ENCODE assay signal across 10 mouse cellular contexts in genomic region chr4:135257881-135258476, GRCm38 (mm10). TPM values are rescaled to one million over a fixed set of nuclear protein-coding genes. Genes with fewer than 3 reads are reported as not detected.
DNase-seq lines count a peak whose midpoint lies in the region; ATAC-seq and TF ChIP-seq lines count a peak whose summit lies in the region.
"Had no signal": no experiment of that assay in that cellular context is flagged by ENCODE, and none has a peak within 500 bp of the region (broad histone marks: within the 10 kb centered on the region; RNA-seq: fewer than 3 reads in every experiment).

No protein-coding gene starts in this region.

- 83% methylated on average over 9 of the region's 9 CpGs for WGBS in embryonic facial prominence, embryonic 11.5 days
- WGBS in embryonic facial prominence, embryonic 10.5 days, result 72% methylated on average over 9 of the region's 9 CpGs
- 46% methylated on average over 9 of the region's 9 CpGs for WGBS in lung, embryonic 14.5 days
- 44% methylated on average over 9 of the region's 9 CpGs for WGBS in intestine, embryonic 16.5 days
- 44% methylated on average over 9 of the region's 9 CpGs for WGBS in stomach, embryonic 15.5 days

- H3K4me2 ChIP-seq in embryonic facial prominence, embryonic 11.5 days (ENCODE audit: low read depth, low read length), result no peak overlapping the region
- H3K4me2 ChIP-seq in lung, embryonic 14.5 days, result no peak overlapping the region
- no peak overlapping the region for H3K4me2 ChIP-seq in intestine, embryonic 16.5 days (ENCODE audit: low read depth, low read length)
- no peak overlapping the region for H3K4me2 ChIP-seq in stomach, embryonic 15.5 days

- no peak overlapping the region for H3K27ac ChIP-seq in embryonic facial prominence, embryonic 11.5 days (replicated peaks; ENCODE audit: low read depth, low read length)
- H3K27ac ChIP-seq in embryonic facial prominence, embryonic 10.5 days (replicated peaks), result no peak overlapping the region
- peak overlapping the region; percentile 71 for H3K27ac ChIP-seq in lung, embryonic 14.5 days (ENCODE audit: low read depth)
- peak overlapping the region; percentile 76 for H3K27ac ChIP-seq in intestine, embryonic 16.5 days (ENCODE audit: low read length)
- H3K27ac ChIP-seq in stomach, embryonic 15.5 days, result peak overlapping the region; percentile 86

- no peak for ATAC-seq in embryonic facial prominence, embryonic 11.5 days (replicated peaks; ENCODE audit: insufficient number of reproducible peaks, low FRiP score, low TSS enrichment, low read depth)
- ATAC-seq in lung, embryonic 14.5 days (ENCODE audit: insufficient read depth), result no peak
- ATAC-seq in intestine, embryonic 16.5 days, result no peak
- no peak for ATAC-seq in stomach, embryonic 15.5 days (ENCODE audit: insufficient read depth, low FRiP score, low read depth)
- no peak for ATAC-seq in granulocyte monocyte progenitor cell, adult 5-6 weeks (replicated peaks; ENCODE audit: poor library complexity, severe bottlenecking)

- DNase-seq in embryonic facial prominence, embryonic 11.5 days (ENCODE audit: low spot score), result no peak
- no peak for DNase-seq in embryonic facial prominence, embryonic 10.5 days (ENCODE audit: low spot score)
- no peak for DNase-seq in lung, embryonic 14.5 days
- no peak for DNase-seq in lung, postnatal 4 days
- DNase-seq in right cerebral cortex, postnatal 4 days, result no peak
- DNase-seq: cerebellum, adult 18-20 months; gastrocnemius, postnatal 25 days had no signal

- no peak for TF ChIP-seq CTCF in lung, embryonic 14.5 days (IDR thresholded peaks at IDR 0.05; ENCODE audit: low read depth)

- H3K27me3 ChIP-seq in embryonic facial prominence, embryonic 11.5 days (ENCODE audit: control insufficient read depth, insufficient read depth, low read length), result no peaks in the 10 kb centered on the region
- no peaks in the 10 kb centered on the region for H3K27me3 ChIP-seq in embryonic facial prominence, embryonic 10.5 days (replicated peaks; ENCODE audit: low read depth, poor library complexity, severe bottlenecking)
- H3K27me3 ChIP-seq in lung, embryonic 14.5 days (ENCODE audit: insufficient read depth, low read length), result no peaks in the 10 kb centered on the region
- no peaks in the 10 kb centered on the region for H3K27me3 ChIP-seq in intestine, embryonic 16.5 days (replicated peaks; ENCODE audit: control insufficient read depth, insufficient read depth, low read length)
- H3K27me3 ChIP-seq in stomach, embryonic 15.5 days (replicated peaks), result no peaks in the 10 kb centered on the region

- no peak overlapping the region for H3K4me3 ChIP-seq in embryonic facial prominence, embryonic 11.5 days (ENCODE audit: low read depth, low read length)
- H3K4me3 ChIP-seq in embryonic facial prominence, embryonic 10.5 days, result no peak overlapping the region
- no peak overlapping the region for H3K4me3 ChIP-seq in lung, embryonic 14.5 days (ENCODE audit: low read depth, low read length)
- no peak overlapping the region for H3K4me3 ChIP-seq in intestine, embryonic 16.5 days (ENCODE audit: low read length)
- H3K4me3 ChIP-seq in stomach, embryonic 15.5 days (replicated peaks), result no peak overlapping the region

- no peaks in the 10 kb centered on the region for H3K9me3 ChIP-seq in embryonic facial prominence, embryonic 11.5 days (replicated peaks; ENCODE audit: control insufficient read depth, low read length)
- no peaks in the 10 kb centered on the region for H3K9me3 ChIP-seq in embryonic facial prominence, embryonic 10.5 days
- H3K9me3 ChIP-seq in lung, embryonic 14.5 days (ENCODE audit: low read depth, low read length), result no peaks in the 10 kb centered on the region
- no peaks in the 10 kb centered on the region for H3K9me3 ChIP-seq in intestine, embryonic 16.5 days (ENCODE audit: control insufficient read depth, low read length)
- H3K9me3 ChIP-seq in stomach, embryonic 15.5 days, result no peaks in the 10 kb centered on the region

- no peaks in the 10 kb centered on the region for H3K4me1 ChIP-seq in embryonic facial prominence, embryonic 11.5 days (ENCODE audit: control insufficient read depth, insufficient read depth, low read length)
- peaks cover 29% of the 10 kb centered on the region for H3K4me1 ChIP-seq in embryonic facial prominence, embryonic 10.5 days
- H3K4me1 ChIP-seq in lung, embryonic 14.5 days (ENCODE audit: insufficient read depth), result peaks cover 30% of the 10 kb centered on the region
- H3K4me1 ChIP-seq in intestine, embryonic 16.5 days (ENCODE audit: control insufficient read depth, insufficient read depth, low read length), result peaks cover 32% of the 10 kb centered on the region
- peaks cover 35% of the 10 kb centered on the region for H3K4me1 ChIP-seq in stomach, embryonic 15.5 days

- H3K36me3 ChIP-seq in embryonic facial prominence, embryonic 11.5 days (replicated peaks; ENCODE audit: control insufficient read depth, insufficient read depth, low read depth, low read length), result peaks cover 3% of the 10 kb centered on the region; the same call in 1 of the 2 replicates
- H3K36me3 ChIP-seq in embryonic facial prominence, embryonic 10.5 days (replicated peaks), result peaks cover 52% of the 10 kb centered on the region
- peaks cover 16% of the 10 kb centered on the region for H3K36me3 ChIP-seq in lung, embryonic 14.5 days (ENCODE audit: insufficient read depth)
- H3K36me3 ChIP-seq in intestine, embryonic 16.5 days (ENCODE audit: control insufficient read depth, insufficient read depth, low read length), result no peaks in the 10 kb centered on the region
- H3K36me3 ChIP-seq in stomach, embryonic 15.5 days, result peaks cover 7% of the 10 kb centered on the region; the same call in 1 of the 2 replicates

- H3K9ac ChIP-seq in embryonic facial prominence, embryonic 11.5 days (replicated peaks; ENCODE audit: low read length), result peak overlapping the region; percentile 10; the same call in 1 of the 2 replicates
- no peak overlapping the region for H3K9ac ChIP-seq in lung, embryonic 14.5 days
- 0 out of 2 replicates have a peak overlapping the region, but pooled peaks have one; percentile 8 for H3K9ac ChIP-seq in intestine, embryonic 16.5 days (ENCODE audit: low read depth, low read length)
- H3K9ac ChIP-seq in stomach, embryonic 15.5 days, result no peak overlapping the region

RNA-seq across cellular contexts. Expression of gene Clic4, which starts 14.6 kb away (rescaled TPM):
- polyA plus RNA-seq in embryonic facial prominence, embryonic 11.5 days (2014; fragmentation: Nextera tagmentation; extraction: Ambion mirVana), result 148 and 156 TPM in 2 replicates
- 207 and 211 TPM in 2 replicates for polyA plus RNA-seq in embryonic facial prominence, embryonic 10.5 days (2016; fragmentation: Nextera tagmentation; extraction: Ambion mirVana)
- 128 and 133 TPM in 2 replicates for polyA plus RNA-seq in lung, embryonic 14.5 days (2014; fragmentation: Nextera tagmentation; extraction: Ambion mirVana)
- 107 and 109 TPM in 2 replicates for polyA plus RNA-seq in intestine, embryonic 16.5 days (2015; fragmentation: Nextera tagmentation; extraction: Ambion mirVana)
- polyA plus RNA-seq in stomach, embryonic 15.5 days (2015; fragmentation: Nextera tagmentation; extraction: Ambion mirVana), result 141 and 144 TPM in 2 replicates
- 22.3 and 25.8 TPM in 2 replicates for total RNA-seq in granulocyte monocyte progenitor cell, adult 5-6 weeks (2014; fragmentation: Nextera tagmentation)
- 28.2 and 28.9 TPM in 2 replicates for total RNA-seq in granulocyte monocyte progenitor cell, adult 5-6 weeks (2017)

Comparison
In these comparisons a context has a peak if more than half of its experiments do, and no peak if none do; other contexts are left out.
1. H3K27ac ChIP-seq: peak in lung, embryonic 14.5 days (single experiment), intestine, embryonic 16.5 days (single experiment) and stomach, embryonic 15.5 days (single experiment); none in embryonic facial prominence, embryonic 11.5 days (single experiment) and embryonic facial prominence, embryonic 10.5 days (single experiment).
2. H3K9ac ChIP-seq: peak in embryonic facial prominence, embryonic 11.5 days (single experiment) and intestine, embryonic 16.5 days (single experiment); none in lung, embryonic 14.5 days (single experiment) and stomach, embryonic 15.5 days (single experiment).